Mouse (Mus musculus) heart, embryonic 11.5 days (tissue): ENCODE results near the gene Ass1. TPM values are rescaled to one million over a fixed set of nuclear protein-coding genes. Genes with fewer than 3 reads are reported as not detected.

Source experiments
- ATAC-seq: fragments of 200-750 bp; cut with Nextera tagmentation; replicated peaks from 2 replicates; pipeline ENCODE4 v1.8.0; 2017; ENCODE audit warnings: moderate library complexity; ENCODE audit not compliant: insufficient number of reproducible peaks, low FRiP score, low TSS enrichment
- H3K27ac ChIP-seq: fragments of 300-500 bp; sonication (generic); 2 replicates; pipeline ENCODE4 v1.5.1; 2014; ENCODE audit warnings: mild to moderate bottlenecking, low read depth, low read length
- H3K27me3 ChIP-seq: fragments of 300-500 bp; sonication (generic); 2 replicates; pipeline ENCODE4 v1.6.1; 2014; ENCODE audit warnings: mild to moderate bottlenecking, low read length, mixed read lengths; ENCODE audit not compliant: control insufficient read depth, insufficient read depth
- H3K36me3 ChIP-seq: fragments of 300-500 bp; sonication (generic); 2 replicates; pipeline ENCODE4 v1.6.1; 2014; ENCODE audit warnings: mild to moderate bottlenecking, low read length, moderate library complexity, mixed read lengths; ENCODE audit not compliant: control insufficient read depth, insufficient read depth
- H3K4me1 ChIP-seq: fragments of 300-500 bp; sonication (generic); 2 replicates; pipeline ENCODE4 v1.6.1; 2014; ENCODE audit warnings: low read length; ENCODE audit not compliant: control insufficient read depth, insufficient read depth
- H3K4me2 ChIP-seq: fragments of 300-500 bp; sonication (generic); 2 replicates; pipeline ENCODE4 v1.6.1; 2014; ENCODE audit warnings: mild to moderate bottlenecking, moderate library complexity
- H3K4me3 ChIP-seq: fragments of 300-500 bp; sonication (generic); 2 replicates; pipeline ENCODE4 v1.5.1; 2014; ENCODE audit warnings: low read depth, low read length
- H3K9ac ChIP-seq: fragments of 300-500 bp; sonication (generic); 2 replicates; pipeline ENCODE4 v1.6.1; 2014; ENCODE audit warnings: mild to moderate bottlenecking, low read depth, low read length, moderate library complexity
- H3K9me3 ChIP-seq: fragments of 300-500 bp; sonication (generic); replicated peaks from 2 replicates; pipeline ENCODE4 v1.6.1; 2016; ENCODE audit warnings: low read length; ENCODE audit not compliant: control insufficient read depth
- WGBS: fragments of 180-500 bp; shearing (Covaris S2); extraction: QIAGEN DNeasy Blood & Tissue Kit; methylation state at CpG from one replicate; pipeline ENCODE4 v1.1.7; 2014; ENCODE audit not compliant: insufficient replicate concordance; 5-methylcytosine and 5-hydroxymethylcytosine counted together
- polyA plus RNA-seq: library from polyadenylated mRNA; unstranded; fragments of >200 nt; fragmentation: Nextera tagmentation; extraction: Ambion mirVana; gene quantifications from 2 replicates; pipeline ENCODE4 v1.2.1, GENCODE M21; 2014

Gene Ass1
- polyA plus RNA-seq, 1 experiment from 2014 or later: 9.0 TPM

DNA sequence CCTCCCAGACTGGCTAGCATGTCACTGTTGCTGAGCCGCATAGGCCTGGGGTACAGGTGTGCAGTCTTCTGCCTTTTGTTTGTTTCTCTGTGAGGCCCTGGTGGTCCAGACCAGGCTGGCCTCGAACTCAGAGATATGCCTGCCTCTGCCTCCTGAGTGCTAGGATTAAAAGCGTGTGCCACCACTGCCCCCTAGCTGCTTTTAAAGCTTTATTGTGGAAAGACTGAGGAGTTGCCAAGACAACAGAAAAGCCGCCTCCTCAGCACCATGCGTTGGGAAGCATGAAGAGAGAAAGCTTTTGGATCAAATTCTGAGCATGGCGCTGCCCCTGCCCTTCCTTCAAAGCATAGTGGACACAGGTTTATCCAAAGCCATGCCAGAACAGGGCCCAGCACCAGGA lies 38.8 kb downstream of the Ass1 start:
- ATAC-seq: no peak
- Histone ChIP-seq H3K4me2 (no peak overlapping the region), H3K36me3 (no peaks in the 10 kb centered on the region), H3K27me3 (peaks cover 4% of the 10 kb centered on the region), H3K27ac (no peak overlapping the region), H3K4me3 (no peak overlapping the region), H3K9ac (no peak overlapping the region), H3K9me3 (no peaks in the 10 kb centered on the region), H3K4me1 (no peaks in the 10 kb centered on the region)
- 87% methylated on average over 6 of the region's 6 CpGs for WGBS

DNA sequence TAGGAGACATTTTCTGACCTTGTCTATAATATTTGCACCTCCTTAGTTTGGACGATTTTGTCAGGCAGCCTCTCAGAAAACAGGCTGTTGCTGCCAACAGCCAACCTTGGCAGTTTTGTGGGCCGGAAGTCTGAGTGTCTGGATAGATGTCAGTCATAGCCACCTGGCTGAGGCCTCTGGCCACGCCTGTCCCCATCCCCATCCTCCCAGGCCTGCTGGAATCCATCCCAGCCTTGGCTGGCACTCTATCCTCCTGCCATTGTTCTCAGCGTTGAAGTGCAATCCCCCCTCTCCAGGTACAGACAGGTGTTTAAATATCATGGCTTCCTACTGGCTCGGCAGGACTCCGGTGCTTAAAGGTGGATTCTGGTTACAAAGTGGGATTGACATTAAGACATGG lies 41.3 kb downstream of the Ass1 start:
- ATAC-seq: no peak
- Histone ChIP-seq H3K4me1 (no peaks in the 10 kb centered on the region), H3K27me3 (no peaks in the 10 kb centered on the region), H3K9me3 (peaks cover 7% of the 10 kb centered on the region; the same call in 1 of the 2 replicates), H3K4me2 (no peak overlapping the region), H3K27ac (no peak overlapping the region), H3K36me3 (no peaks in the 10 kb centered on the region), H3K4me3 (no peak overlapping the region), H3K9ac (no peak overlapping the region)
- 73% methylated on average over 6 of the region's 6 CpGs for WGBS

DNA sequence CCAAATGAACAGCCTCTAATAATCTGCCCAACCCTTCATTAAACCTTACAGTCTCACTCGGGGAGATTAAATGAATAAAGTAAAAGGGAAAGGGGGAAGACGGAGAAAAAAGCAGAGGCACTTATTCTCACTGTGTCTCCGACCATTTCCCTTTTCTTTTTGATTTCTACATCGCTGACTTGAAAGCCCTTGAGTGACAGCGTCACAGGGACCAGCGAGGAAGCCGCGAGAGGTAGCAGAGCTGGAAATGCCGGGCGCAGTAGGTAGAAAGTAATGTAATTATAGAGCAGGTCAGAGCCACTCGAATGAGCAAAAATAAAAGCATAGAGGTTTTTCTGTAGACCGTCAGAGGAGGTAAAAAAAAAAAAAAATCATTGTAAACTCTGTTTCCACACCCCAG lies 46.5 kb downstream of the Ass1 start:
- Histone ChIP-seq H3K27ac (no peak overlapping the region), H3K4me3 (no peak overlapping the region), H3K9me3 (peaks cover 7% of the 10 kb centered on the region; the same call in 1 of the 2 replicates), H3K9ac (no peak overlapping the region), H3K27me3 (no peaks in the 10 kb centered on the region), H3K4me1 (no peaks in the 10 kb centered on the region), H3K4me2 (no peak overlapping the region), H3K36me3 (no peaks in the 10 kb centered on the region)
- 78% methylated on average over 12 of the region's 12 CpGs for WGBS
- no peak for ATAC-seq

DNA sequence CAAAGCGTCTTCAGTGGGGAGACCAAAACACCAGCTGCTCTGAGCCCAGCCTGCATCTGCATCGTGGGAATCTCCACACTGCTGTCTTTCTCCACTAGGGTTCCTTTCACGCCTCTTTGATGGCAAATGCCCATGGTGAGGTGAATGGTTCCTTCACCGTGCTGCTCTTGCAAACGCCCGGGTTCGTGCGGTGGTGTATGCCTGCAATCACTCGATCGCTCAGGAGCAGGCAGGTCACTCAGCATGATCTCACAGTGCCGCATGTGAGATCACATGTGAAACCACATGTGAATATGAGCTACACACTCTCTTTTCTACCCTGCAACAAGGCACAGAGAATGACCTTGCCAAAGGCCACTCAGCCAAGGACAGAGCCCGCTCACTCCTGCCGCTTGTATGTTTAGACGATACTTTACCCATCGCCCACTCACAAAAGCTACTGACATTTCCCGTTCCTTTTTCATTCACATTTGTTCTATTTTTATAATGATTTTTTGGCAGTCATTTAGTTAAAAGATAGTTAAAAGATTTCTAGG lies 51.9 kb downstream of the Ass1 start:
- Histone ChIP-seq H3K27me3 (peaks cover 3% of the 10 kb centered on the region; the same call in 1 of the 2 replicates), H3K4me2 (no peak overlapping the region), H3K4me3 (no peak overlapping the region), H3K9ac (no peak overlapping the region), H3K27ac (no peak overlapping the region), H3K4me1 (no peaks in the 10 kb centered on the region), H3K9me3 (no peaks in the 10 kb centered on the region), H3K36me3 (no peaks in the 10 kb centered on the region)
- 75% methylated on average over 16 of the region's 16 CpGs for WGBS
- ATAC-seq: no peak

DNA sequence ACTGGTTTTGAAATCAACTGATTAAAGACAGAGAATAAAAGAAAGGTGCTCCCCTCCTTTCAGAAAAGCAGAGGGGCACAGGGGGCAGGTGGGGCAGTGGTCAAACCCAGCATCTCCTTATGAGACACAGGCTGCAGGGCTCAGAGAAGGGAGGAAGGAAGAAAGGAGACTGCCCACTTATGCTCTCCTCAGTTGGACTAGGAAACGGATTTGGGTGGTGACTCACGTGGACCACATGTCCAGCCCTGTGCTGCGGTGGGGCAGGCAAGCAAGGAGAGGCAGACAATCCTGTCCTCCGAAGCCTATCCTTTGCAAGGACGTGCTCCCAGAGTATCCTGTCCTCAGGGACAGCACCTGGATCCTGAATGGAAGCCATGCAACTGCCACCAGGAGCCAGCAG lies 54.6 kb downstream of the Ass1 start:
- Histone ChIP-seq H3K27me3 (peaks cover 3% of the 10 kb centered on the region; the same call in 1 of the 2 replicates), H3K9me3 (no peaks in the 10 kb centered on the region), H3K4me3 (no peak overlapping the region), H3K4me1 (no peaks in the 10 kb centered on the region), H3K36me3 (no peaks in the 10 kb centered on the region), H3K27ac (no peak overlapping the region), H3K4me2 (no peak overlapping the region), H3K9ac (no peak overlapping the region)
- no peak for ATAC-seq
- WGBS: 71% methylated on average over 5 of the region's 5 CpGs

DNA sequence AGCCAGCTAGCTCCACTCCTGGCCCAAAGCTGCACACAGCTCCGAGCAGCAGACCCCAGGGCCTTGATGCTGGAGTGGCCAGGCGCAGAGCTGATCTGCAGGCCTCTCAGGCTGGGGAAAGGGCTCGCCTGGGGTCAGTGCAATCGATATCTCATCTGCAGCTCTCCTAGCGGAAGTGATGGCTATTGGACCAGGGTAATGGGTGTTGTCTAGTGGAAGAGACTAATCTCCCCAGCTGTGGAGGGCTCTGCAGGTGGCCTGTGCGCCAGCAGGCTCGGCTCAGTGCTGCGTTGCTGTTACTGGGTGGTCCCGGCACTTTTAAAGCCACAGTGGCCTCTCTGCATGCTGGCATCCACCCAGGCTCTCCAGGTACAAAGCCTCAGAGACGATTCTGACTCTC lies 55.8 kb downstream of the Ass1 start:
- no peak overlapping the region for H3K9ac ChIP-seq
- no peak for ATAC-seq
- no peak overlapping the region for H3K4me3 ChIP-seq
- H3K4me1 ChIP-seq: no peaks in the 10 kb centered on the region
- no peak overlapping the region for H3K27ac ChIP-seq
- H3K36me3 ChIP-seq: no peaks in the 10 kb centered on the region
- no peak overlapping the region for H3K4me2 ChIP-seq
- H3K27me3 ChIP-seq: peaks cover 3% of the 10 kb centered on the region; the same call in 1 of the 2 replicates
- 32% methylated on average over 10 of the region's 10 CpGs for WGBS
- H3K9me3 ChIP-seq: no peaks in the 10 kb centered on the region

DNA sequence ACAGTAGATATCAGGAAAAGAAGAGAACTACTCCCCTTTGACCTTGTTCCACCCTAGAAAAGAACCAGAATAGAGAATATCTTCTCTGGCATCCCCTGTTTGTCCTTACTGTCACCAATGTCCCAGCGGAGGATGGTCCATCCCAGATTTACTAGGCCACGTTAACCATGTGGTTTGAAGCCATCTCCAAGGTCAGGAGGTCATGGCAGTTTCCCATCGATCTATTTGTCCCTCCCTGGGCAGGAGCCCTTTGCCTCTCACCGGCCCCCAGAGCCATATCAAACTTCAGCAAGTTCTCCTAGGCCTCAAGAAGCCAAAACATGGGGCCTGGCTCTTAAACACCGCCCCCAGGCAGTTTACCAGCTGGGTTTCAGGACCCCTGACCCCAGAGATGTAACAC lies 60.2 kb downstream of the Ass1 start:
- H3K9ac ChIP-seq: no peak overlapping the region
- no peak for ATAC-seq
- no peaks in the 10 kb centered on the region for H3K4me1 ChIP-seq
- H3K27me3 ChIP-seq: peaks cover 3% of the 10 kb centered on the region; the same call in 1 of the 2 replicates
- H3K27ac ChIP-seq: no peak overlapping the region
- H3K4me3 ChIP-seq: no peak overlapping the region
- 64% methylated on average over 5 of the region's 5 CpGs for WGBS
- H3K36me3 ChIP-seq: no peaks in the 10 kb centered on the region
- no peak overlapping the region for H3K4me2 ChIP-seq
- no peaks in the 10 kb centered on the region for H3K9me3 ChIP-seq

DNA sequence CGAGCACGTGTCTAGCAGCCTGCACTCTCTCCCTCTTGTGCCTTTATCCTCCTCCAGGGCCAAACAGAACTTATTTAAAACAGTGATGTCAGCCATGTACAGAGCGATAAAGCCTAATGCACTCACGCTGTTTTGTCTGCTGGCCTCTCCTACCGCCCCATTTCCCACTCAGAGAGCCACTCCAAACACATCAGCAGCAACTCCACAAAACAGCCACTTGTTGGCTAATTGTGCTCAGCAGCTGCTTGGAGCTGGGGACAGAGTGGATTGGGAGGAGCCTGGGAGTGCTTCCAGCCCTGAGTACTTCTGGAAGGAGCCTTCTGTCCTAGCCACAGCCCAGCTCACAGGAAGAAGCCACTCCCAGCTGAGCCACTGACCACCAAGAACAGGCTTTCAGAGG lies 67.0 kb downstream of the Ass1 start:
- no peak overlapping the region for H3K27ac ChIP-seq
- H3K27me3 ChIP-seq: no peaks in the 10 kb centered on the region
- H3K9me3 ChIP-seq: no peaks in the 10 kb centered on the region
- 36% methylated on average over 5 of the region's 5 CpGs for WGBS
- H3K9ac ChIP-seq: no peak overlapping the region; the same call in 1 of the 2 replicates
- H3K4me1 ChIP-seq: peaks cover 8% of the 10 kb centered on the region; the same call in 1 of the 2 replicates
- no peak for ATAC-seq
- no peaks in the 10 kb centered on the region for H3K36me3 ChIP-seq
- H3K4me2 ChIP-seq: no peak overlapping the region
- H3K4me3 ChIP-seq: no peak overlapping the region

DNA sequence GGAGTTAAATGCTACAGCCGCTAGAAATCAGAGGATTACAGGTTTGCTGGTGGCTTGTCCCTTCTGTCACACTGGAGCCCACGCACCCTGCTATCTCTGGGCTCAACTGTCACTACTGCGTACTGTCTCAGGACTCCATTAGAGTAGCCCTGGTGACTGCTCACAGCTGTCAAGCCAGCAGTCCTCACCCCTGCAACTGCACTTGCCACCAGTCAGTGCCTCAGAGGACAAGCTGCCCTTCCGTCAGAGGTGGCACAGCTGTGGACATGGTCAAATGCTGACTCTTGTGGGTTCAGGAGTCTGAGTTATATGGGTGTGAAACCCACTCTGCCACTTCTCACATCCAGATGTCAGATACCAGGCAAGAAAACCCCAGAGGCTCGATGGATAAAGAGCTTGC lies 68.7 kb downstream of the Ass1 start:
- no peaks in the 10 kb centered on the region for H3K9me3 ChIP-seq
- no peaks in the 10 kb centered on the region for H3K27me3 ChIP-seq
- H3K4me1 ChIP-seq: peaks cover 8% of the 10 kb centered on the region; the same call in 1 of the 2 replicates
- 37% methylated on average over 5 of the region's 5 CpGs for WGBS
- no peak overlapping the region for H3K4me3 ChIP-seq
- ATAC-seq: no peak
- H3K36me3 ChIP-seq: no peaks in the 10 kb centered on the region
- no peak overlapping the region for H3K4me2 ChIP-seq
- H3K9ac ChIP-seq: no peak overlapping the region
- no peak overlapping the region for H3K27ac ChIP-seq
